Mouse (Mus musculus) heart, postnatal 10 days (tissue): ENCODE results near the gene Pgm1. TPM values are rescaled to one million over a fixed set of nuclear protein-coding genes. Genes with fewer than 3 reads are reported as not detected.

Experiments used
- DNase-seq, 2 experiments: peaks; one replicate each; pipeline ENCODE4 v3.0.0; 2021
- intact Hi-C: fragments of 180-260 bp; cut with DNase I; formaldehyde crosslinking; loops from one replicate; pipeline ENCODE4 v1.15.1; 2025
- total RNA-seq, 2 experiments: library from RNA; stranded (reverse); gene quantifications; 2 replicates each; pipeline ENCODE4 v1.2.3; 2021

The Pgm1 gene
- total RNA-seq, 2 experiments from 2014 or later = 222 to 228 TPM

DNA sequence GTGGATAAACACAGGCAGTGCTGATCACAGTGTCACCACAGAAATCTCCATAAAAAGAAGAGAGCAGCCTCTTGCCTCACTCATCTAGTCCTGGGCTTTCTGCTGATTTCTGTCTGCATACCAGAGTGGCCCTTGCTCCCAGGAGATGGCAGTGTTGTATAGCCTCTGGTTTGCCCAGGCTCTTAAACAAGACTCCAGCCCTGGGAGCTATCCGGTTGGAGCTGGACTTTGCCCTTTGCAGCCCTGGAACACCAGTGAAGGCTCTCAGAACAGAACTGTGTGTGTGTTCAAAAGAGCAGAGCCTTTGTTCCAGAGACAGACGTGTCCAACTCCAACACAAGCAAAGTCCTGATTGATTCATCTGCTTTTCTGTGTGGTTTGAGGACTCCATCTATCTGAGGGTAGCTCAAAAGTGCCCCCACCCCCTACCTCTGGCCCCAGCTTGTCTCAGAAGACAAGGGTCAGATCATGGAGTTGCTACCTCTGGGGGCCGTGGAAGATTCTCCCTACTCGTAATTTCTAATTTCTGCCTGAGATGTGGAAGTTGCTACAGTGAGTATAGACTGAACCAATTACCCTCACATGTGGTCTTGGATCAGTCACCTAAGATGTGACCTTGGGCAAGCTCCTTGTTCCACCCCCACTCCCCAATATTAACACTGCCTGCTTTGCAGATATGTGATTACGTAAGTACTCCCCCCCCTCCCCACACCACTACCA is 79.3 kb downstream of the Pgm1 start:
- intact Hi-C loops = loop anchor here (1.0 kb wide), 2 partner anchors 400 to 530 kb away; no protein-coding TSS in a partner anchor
- DNase-seq = peak; percentile 83 to 85

DNA sequence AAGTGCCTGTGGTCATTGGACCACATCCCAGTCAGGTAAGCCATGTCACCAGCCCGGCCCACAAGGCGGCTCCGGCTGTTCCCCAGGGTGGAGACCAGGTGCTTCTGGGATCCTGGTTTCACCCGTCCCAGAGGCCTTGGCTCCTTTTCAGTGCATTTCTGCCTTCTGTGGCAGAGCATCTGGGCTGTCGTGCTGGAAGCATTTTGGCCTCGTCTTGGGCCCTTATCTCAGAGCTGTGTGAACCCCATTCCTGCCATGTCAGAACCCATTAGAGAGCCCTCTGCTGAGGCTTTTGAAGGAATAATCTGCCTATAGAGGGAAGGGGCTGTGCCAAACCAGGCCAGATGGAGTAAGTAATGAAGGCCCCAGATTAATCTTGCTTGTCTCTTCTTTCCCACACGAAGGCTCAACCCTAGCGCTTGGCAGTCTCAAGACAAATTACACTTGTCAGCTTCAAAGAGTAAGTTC is 80.0 kb downstream of the Pgm1 start:
- DNase-seq = peak in 1 of 2 experiments; percentile 17

DNA sequence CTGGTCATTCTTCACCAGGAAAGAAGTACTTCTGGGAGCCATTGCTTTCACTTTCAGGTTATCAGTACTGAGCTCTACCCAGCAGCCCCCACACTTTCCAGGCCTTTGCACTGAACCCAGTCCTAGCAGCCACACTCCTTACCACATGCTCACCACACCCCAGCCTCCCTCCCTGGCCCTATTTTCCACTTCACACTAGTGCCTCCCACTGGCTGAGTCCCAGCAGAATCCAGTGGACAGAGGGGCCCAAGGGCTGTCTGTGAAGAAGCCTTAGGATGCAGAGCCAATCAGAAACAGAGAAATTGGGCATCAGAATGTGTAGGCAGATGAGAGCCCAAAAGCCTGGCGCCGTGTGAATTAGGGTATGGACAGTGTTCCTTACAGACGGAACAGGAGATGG is 81.7 kb downstream of the Pgm1 start:
- DNase-seq = no peak
- intact Hi-C loops = no loop called here

More for the DNA sequence above, 80.0 kb downstream of the Pgm1 start:
- intact Hi-C loops = no loop called here

DNA sequence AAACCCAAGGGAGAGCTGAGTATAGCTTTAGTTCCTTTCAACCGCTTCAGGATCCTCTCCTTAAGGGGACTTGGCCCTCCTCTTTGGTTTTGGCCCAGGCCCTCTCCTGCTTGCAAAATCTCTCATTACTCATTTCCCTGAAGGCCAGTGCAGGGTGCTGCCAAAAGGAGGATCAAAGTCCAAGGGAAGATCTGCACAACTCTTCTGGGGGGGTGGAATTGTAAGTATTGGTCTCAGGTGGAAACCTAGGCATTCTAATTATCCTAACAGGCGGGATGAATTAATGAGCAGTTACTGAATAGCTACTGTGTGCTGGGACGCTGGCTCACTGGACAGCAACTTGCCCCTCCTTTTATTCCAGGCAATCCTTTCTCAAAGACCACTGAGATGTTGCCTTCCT is 82.3 kb downstream of the Pgm1 start:
- DNase-seq = no peak
- intact Hi-C loops = no loop called here

DNA sequence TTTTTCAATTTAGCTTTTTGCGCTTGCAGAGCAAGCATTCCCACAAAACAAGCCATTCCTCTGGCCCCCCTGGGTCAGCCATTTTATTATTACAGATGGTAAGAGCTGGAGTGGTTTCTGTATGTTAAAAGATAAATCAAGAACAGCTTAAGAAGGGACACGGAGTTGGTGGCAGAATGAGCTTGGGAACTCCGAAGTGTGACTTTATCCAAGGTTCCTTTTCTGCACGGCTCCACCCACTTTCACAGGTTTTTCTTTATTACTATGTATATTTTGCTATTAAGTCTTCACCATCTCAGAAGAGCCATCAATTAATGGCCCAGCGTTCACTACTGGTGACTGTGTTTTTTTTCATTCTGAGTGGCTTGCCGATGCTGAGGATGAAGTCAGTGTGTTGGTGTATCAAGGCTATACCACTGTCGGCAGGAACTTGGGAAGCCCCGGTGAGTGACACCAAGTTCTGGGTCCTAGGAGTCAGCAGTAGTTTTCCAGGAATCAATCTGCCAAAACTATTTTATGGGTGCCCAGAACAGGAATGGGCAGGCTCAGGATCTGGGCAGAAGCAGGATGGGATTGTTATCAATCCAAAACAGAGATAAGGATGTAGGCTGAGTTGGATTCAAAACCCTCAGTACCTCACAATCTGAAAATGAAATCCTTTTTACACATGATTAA is 83.3 kb downstream of the Pgm1 start:
- DNase-seq = no peak

DNA sequence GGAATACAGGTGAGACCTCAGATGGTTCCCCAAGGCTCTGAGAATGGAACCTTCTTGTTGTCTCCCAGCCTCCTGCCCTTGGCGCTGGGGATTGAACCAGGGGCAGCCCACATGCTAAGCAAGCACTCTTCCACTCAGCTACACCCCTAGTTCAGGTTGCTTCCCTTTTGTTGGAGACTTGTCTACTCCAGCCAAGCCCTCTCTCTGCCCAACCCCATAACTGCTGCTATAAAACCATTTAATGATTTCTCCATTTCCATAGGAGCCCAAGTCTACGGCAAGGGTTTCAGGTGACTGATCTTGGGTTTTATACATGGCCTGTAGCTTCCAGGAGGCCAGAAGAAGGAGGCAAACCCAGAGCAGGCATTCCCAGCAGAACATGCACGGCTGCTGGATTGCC is 98.6 kb downstream of the Pgm1 start:
- intact Hi-C loops = loop anchor here (2.0 kb wide), 3 partner anchors 67 to 509 kb away; partner anchors contain the start of gene Ror1
- no peak for DNase-seq

More for the DNA sequence above, 83.3 kb downstream of the Pgm1 start:
- intact Hi-C loops = no loop called here

DNA sequence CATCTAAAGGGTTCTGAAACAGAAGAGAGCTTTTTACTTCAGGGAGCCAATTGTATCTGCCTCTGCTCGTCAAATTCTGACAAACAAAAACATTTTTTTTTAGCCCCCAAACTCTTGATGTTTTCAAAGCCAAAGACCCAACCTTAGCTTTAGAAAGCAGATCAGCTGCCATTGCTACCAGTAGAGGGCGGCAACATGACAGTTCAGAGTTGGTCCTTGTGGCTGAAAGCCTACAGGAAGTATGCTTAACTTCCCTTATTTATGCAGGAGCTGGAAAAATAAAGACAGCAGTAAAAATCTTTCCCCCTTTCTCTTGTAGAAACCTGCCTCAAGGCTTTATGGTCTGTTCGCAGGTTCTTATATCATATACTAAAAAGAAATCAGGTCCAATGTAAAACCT is 99.4 kb downstream of the Pgm1 start:
- intact Hi-C loops = loop anchor here (2.0 kb wide), 3 partner anchors 66 to 508 kb away; partner anchors contain the start of gene Ror1
- DNase-seq = peak; percentile 84 to 89

DNA sequence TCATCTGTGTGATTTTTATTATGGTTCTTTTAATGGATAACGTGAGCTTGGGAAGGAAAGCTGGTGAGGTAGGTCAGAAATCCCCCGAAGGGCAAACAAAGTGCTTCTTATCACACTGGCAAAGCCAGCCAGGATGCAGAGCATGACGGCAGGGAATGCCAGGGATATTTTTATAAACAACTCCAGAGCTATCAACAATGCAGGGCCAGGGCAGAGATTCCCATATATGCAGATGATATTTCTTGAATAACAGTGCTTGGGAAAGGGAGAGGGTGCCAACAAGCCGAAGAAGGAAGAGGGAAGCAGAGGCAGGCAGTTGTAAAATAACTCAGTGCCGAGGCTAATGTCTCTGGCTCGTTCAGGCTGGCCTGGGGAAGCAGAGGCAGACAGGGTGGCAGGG is 102.1 kb downstream of the Pgm1 start:
- intact Hi-C loops = no loop called here
- DNase-seq = peak; percentile 68 to 76

DNA sequence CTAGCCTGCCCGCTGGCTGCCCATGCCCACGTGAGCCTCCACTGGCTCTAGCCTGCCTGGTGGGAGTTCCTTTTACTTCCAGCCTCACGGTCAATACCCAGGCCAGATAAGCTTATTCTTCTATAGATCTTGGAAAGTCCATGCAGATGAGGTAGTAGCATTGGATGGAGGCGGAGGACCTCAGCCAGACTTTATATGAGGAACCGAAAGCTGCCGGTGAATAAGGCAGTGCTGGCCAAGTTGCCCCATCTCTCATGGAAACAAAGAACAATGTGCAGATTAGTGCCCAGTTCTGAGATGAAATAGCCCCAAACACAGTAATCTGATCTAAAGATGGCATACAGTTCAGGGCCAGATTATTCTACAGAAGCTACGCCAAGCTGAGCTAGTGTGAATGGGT is 103.4 kb downstream of the Pgm1 start:
- DNase-seq = no peak
- intact Hi-C loops = no loop called here

DNA sequence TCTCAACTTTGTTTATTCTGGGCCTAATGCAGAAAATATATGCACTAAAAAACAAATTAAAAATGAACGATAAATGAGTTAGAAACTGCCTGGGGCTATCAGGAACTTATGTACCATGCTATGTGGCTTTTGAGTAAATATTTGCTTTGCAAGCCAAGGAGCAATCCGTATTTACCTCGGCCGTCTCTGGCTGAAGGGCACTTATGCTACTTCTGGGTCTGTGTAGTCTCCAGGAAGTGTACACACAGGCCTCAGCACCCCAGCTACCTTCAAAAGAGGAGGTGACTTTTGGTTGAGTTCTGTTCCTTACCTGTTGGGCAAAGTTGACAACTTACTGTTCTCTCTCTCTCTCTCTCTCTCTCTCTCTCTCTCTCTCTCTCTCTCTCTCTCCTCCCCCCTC is 104.7 kb downstream of the Pgm1 start:
- DNase-seq = no peak
- intact Hi-C loops = no loop called here

DNA sequence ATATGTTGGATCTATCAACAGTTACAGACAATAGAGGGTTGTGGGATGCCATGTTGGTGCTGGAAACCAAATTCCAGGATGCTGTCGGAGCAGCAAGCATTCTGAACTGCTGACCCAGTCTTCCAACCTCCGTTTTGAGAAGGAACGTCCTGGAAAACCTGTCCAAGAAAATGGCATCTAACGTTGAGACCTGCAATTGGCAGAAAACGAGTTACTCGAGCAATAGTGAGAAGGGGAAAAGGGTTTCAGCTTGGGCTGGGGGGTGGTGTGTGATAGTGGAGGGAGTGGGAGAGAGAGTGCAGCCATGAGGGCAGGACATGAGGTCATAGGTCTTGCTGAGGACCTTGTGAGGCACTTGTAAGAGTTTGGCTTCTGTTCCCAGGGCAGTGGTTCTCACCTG is 105.8 kb downstream of the Pgm1 start:
- intact Hi-C loops = no loop called here
- DNase-seq = no peak

DNA sequence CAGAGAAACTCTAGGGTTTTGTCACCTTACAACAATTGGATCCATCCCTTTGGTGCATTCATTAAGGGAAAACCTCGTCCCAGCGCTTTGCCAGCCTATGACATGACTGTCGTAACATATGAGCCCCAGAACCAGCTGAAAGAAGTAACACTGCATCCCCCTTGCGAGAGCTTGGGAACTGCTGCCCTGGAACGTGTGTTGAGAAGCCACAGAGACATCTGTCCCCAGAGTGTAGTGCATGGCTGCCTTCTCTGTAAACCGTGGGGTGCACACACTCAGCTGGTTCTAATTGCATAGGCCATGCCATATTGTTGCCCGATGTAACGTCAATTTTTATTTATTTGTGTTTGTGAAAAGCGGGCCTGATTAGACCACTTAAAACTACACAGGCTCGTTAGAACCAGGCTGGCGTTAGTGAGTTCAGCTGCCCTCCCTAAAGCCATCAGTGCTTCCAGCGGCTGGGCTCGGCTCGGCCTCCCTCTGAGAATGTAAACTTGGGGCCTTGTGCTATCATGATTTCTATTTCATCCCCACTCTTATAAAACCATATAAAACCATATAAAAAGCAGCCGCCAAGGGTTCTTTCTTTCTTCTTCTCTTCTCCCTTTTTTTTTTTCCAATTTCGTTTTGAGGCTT is 106.8 kb downstream of the Pgm1 start:
- peak in 1 of 2 experiments; percentile 0 for DNase-seq
- intact Hi-C loops = no loop called here

Other genes with a start within 250 kb of the Pgm1 start
- gene Alg6, start 213.8 kb upstream of the Pgm1 start, total RNA-seq = 1 to 10 TPM; 7.9 to 8.0 TPM
- gene Efcab7, start 100.2 kb upstream of the Pgm1 start, total RNA-seq = 1 to 10 TPM; 2.7 to 2.8 TPM
- 1 to 10 TPM; 7.6 to 8.8 TPM for gene Itgb3bp, start 399 bp downstream of the Pgm1 start, total RNA-seq
- 10 to 100 TPM; 23.5 to 24.0 TPM for gene Ror1, start 166.4 kb downstream of the Pgm1 start, total RNA-seq